Mouse (Mus musculus): ENCODE results near the gene Tff1.

DNA sequence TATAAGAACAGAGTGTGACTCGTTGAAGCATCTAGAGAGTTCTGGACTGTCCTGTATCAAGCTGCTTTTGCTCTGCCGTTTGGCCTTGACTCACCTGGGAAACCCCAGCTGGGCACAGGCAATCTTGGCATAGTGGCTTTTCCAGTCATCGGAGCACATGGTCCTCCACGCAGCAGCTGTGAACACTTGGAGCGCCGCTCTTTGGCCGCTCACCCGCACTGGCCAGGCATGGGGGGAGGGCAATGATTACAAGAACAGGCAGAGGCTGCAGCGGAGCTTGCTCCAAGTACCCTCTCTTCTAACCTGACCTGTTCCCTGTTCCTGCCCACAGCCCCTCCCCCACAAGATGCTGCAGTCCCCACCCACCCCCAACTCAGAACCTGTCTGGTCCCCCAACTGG, 28.3 kb upstream of the Tff1 start:
- TF ChIP-seq SMC3 (IDR thresholded peaks at IDR 0.05; ENCODE audit: low read depth, low read length): no peak
- no peak for TF ChIP-seq POLR2A (IDR thresholded peaks at IDR 0.05; ENCODE audit: control insufficient read depth in 1 of 2, insufficient read depth in 1 of 2, low read depth in 1 of 2, low read length in 2 of 2, poor library complexity in 1 of 2)
- no peak for TF ChIP-seq POLR2AphosphoS2 (IDR thresholded peaks at IDR 0.05; ENCODE audit: low read length)
- no peak for TF ChIP-seq EP300 (IDR thresholded peaks at IDR 0.05; ENCODE audit: low read depth in 1 of 2, low read length in 2 of 2)
- TF ChIP-seq RCOR1 (IDR thresholded peaks at IDR 0.05; ENCODE audit: low read depth, low read length): no peak
